Mouse (Mus musculus): ENCODE results near the gene Ptgir. TPM values are rescaled to one million over a fixed set of nuclear protein-coding genes. Genes with fewer than 3 reads are reported as not detected.
A peak's percentile ranks its signal among the peaks of the same experiment; 100 is the strongest.
"Not testable (repeated sequence)": the region's sequence is repeated elsewhere in the genome, so short reads cannot be mapped to it uniquely, and the experiment has no call there.

Gene Ptgir
- polyA plus RNA-seq, 1 experiment from 2014 or later: 2.4 TPM

- 5% methylated on average over 53 of the region's 53 CpGs for WGBS
- ATAC-seq (ENCODE audit: borderline replicate concordance, extremely low read depth, low FRiP score, low TSS enrichment): no peak
- H3K9ac ChIP-seq: peak overlapping the region; percentile 17; the same call in 1 of the 2 replicates
These were observed 40.4 kb downstream of the Ptgir start for GRCm38 (mm10) chr7:16946441-16947348.

GRCm38 (mm10) chr7:16947349-16947895 lies 41.1 kb downstream of the Ptgir start:
- no peak overlapping the region for H3K9ac ChIP-seq
- 11% methylated on average over 21 of the region's 22 CpGs for WGBS
- H3K27ac ChIP-seq: 0 out of 2 replicates have a peak overlapping the region, but pooled peaks have one; percentile 44
- peaks cover 66% of the 10 kb centered on the region for H3K4me1 ChIP-seq
- peak overlapping the region; percentile 31 for H3K4me3 ChIP-seq
- H3K9me3 ChIP-seq: no peaks in the 10 kb centered on the region
- peak overlapping the region; percentile 65 for H3K4me2 ChIP-seq
- peaks cover 52% of the 10 kb centered on the region for H3K27me3 ChIP-seq
- no peak for ATAC-seq (ENCODE audit: borderline replicate concordance, extremely low read depth, low FRiP score, low TSS enrichment)
- H3K36me3 ChIP-seq: no peaks in the 10 kb centered on the region

More at GRCm38 (mm10) chr7:16946441-16947348, 40.4 kb downstream of the Ptgir start:
- no peaks in the 10 kb centered on the region for H3K36me3 ChIP-seq
- peak overlapping the region; percentile 31 for H3K4me3 ChIP-seq
- no peaks in the 10 kb centered on the region for H3K9me3 ChIP-seq
- H3K27me3 ChIP-seq: peaks cover 52% of the 10 kb centered on the region
- peaks cover 66% of the 10 kb centered on the region for H3K4me1 ChIP-seq
- H3K27ac ChIP-seq: 0 out of 2 replicates have a peak overlapping the region, but pooled peaks have one; percentile 8
- H3K4me2 ChIP-seq: peak overlapping the region; percentile 65

- peaks cover 52% of the 10 kb centered on the region for H3K27me3 ChIP-seq
- ATAC-seq (ENCODE audit: borderline replicate concordance, extremely low read depth, low FRiP score, low TSS enrichment): peak; percentile 28; the same call in 1 of the 2 replicates
- H3K4me1 ChIP-seq: peaks cover 66% of the 10 kb centered on the region
- WGBS: under 1% methylated on average over 4 of the region's 4 CpGs
- no peaks in the 10 kb centered on the region for H3K9me3 ChIP-seq
- H3K27ac ChIP-seq: peak overlapping the region; percentile 44; the same call in 1 of the 2 replicates
- peak overlapping the region; percentile 65 for H3K4me2 ChIP-seq
- H3K36me3 ChIP-seq: no peaks in the 10 kb centered on the region
- no peak overlapping the region for H3K9ac ChIP-seq
- H3K4me3 ChIP-seq: peak overlapping the region; percentile 31; the same call in 1 of the 2 replicates
These were observed 41.7 kb downstream of the Ptgir start for GRCm38 (mm10) chr7:16947959-16948361.

DNA sequence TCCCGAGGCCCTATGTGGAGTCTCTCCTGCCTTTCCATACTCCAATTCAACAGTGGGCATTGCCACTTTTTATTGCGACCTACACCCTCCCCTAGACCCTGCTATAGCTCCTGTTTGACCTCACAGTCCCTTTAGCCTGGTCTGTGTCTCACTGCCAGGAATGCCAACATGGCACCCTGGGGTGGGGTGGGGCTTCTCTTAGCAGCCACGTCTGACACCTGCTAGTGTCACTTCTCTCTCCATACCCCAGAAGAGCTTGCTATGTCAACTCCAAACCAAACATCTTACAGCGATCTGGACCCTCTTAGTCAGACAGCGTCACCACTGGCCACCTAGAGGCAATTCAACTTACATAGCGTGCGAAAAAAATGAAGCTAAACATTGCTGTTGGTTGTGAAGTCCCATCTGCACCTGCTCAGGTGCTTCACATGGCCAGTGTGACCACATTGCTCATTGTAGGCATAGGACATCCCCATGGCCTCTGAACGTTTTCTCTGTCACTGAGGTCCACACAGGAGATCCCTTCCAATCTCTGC lies 42.7 kb downstream of the Ptgir start:
- H3K9me3 ChIP-seq: no peaks in the 10 kb centered on the region
- WGBS: 55% methylated on average over 8 of the region's 8 CpGs
- ATAC-seq (ENCODE audit: borderline replicate concordance, extremely low read depth, low FRiP score, low TSS enrichment): no peak
- H3K9ac ChIP-seq: 0 out of 2 replicates have a peak overlapping the region, but pooled peaks have one; percentile 0
- no peaks in the 10 kb centered on the region for H3K36me3 ChIP-seq
- no peak overlapping the region for H3K4me2 ChIP-seq
- H3K27me3 ChIP-seq: peaks cover 52% of the 10 kb centered on the region
- peaks cover 63% of the 10 kb centered on the region for H3K4me1 ChIP-seq
- H3K4me3 ChIP-seq: no peak overlapping the region
- no peak overlapping the region for H3K27ac ChIP-seq

GRCm38 (mm10) chr7:16949908-16950841 lies 43.9 kb downstream of the Ptgir start:
- Histone ChIP-seq H3K36me3 (no peaks in the 10 kb centered on the region), H3K9me3 (no peaks in the 10 kb centered on the region), H3K4me1 (peaks cover 54% of the 10 kb centered on the region), H3K4me2 (peak overlapping the region; percentile 61), H3K27ac (no peak overlapping the region), H3K4me3 (peak overlapping the region; percentile 29), H3K27me3 (peaks cover 45% of the 10 kb centered on the region), H3K9ac (peak overlapping the region; percentile 29; the same call in 1 of the 2 replicates)
- peak; percentile 27; the same call in 1 of the 2 replicates for ATAC-seq (ENCODE audit: borderline replicate concordance, extremely low read depth, low FRiP score, low TSS enrichment)
- WGBS: 10% methylated on average over 28 of the region's 29 CpGs

- WGBS: 20% methylated on average over 18 of the region's 18 CpGs
- no peak overlapping the region for H3K27ac ChIP-seq
- peaks cover 37% of the 10 kb centered on the region for H3K27me3 ChIP-seq
- H3K9ac ChIP-seq: no peak overlapping the region
- no peak overlapping the region for H3K4me3 ChIP-seq
- H3K4me1 ChIP-seq: peaks cover 45% of the 10 kb centered on the region
- H3K36me3 ChIP-seq: no peaks in the 10 kb centered on the region
- peak; percentile 66; the same call in 1 of the 2 replicates for ATAC-seq (ENCODE audit: borderline replicate concordance, extremely low read depth, low FRiP score, low TSS enrichment)
- peak overlapping the region; percentile 33; the same call in 1 of the 2 replicates for H3K4me2 ChIP-seq
- H3K9me3 ChIP-seq: no peaks in the 10 kb centered on the region
These were observed 44.8 kb downstream of the Ptgir start for GRCm38 (mm10) chr7:16950861-16951635.

DNA sequence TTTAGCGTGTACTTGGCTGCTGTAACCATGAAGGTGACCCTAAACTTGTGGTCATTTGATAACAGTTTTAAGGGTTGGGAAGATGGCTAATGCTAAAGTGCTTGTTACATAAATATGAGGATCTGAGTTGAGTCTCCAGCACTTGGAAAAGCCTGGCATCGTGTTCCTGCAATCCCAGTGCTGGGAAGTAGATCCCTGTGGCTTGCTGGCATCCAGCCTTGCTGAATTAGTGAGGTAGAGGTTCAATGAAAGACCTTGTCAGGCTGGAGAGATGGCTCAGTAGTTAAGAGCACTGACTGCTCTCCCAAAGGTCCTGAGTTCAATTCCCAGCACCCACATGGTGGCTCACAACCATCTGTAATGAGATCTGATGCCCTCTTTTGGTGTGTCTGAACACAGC lies 47.5 kb downstream of the Ptgir start:
- peaks cover 18% of the 10 kb centered on the region for H3K4me1 ChIP-seq
- not testable (repeated sequence) for H3K36me3 ChIP-seq; H3K4me2 ChIP-seq; H3K9me3 ChIP-seq; H3K9ac ChIP-seq; ATAC-seq (ENCODE audit: borderline replicate concordance, extremely low read depth, low FRiP score, low TSS enrichment); H3K4me3 ChIP-seq; H3K27ac ChIP-seq
- 55% methylated on average over 2 of the region's 2 CpGs for WGBS
- peaks cover 13% of the 10 kb centered on the region for H3K27me3 ChIP-seq

DNA sequence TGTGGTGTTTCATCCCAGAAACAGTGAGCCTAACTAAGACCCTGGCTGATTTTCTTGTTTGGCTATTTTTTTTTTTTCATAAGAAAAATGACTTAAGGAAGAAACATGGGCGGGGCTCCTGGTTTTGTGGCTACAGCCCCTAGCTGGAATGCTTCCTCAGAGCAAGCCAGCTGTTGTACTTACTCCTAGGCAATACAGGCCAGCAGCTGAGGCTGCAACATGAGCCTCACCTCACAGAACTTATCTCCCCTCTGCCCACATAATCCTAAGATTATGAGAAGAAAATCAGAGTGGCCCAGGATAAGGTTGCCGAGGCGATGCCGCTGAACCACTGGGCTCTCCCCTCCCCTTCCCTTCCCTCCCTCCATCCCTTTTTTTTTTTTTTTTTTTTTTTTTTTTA lies 49.4 kb downstream of the Ptgir start:
- H3K9me3 ChIP-seq: no peaks in the 10 kb centered on the region
- no peaks in the 10 kb centered on the region for H3K36me3 ChIP-seq
- peaks cover 3% of the 10 kb centered on the region; the same call in 1 of the 2 replicates for H3K4me1 ChIP-seq
- no peak overlapping the region for H3K27ac ChIP-seq
- WGBS: 70% methylated on average over 4 of the region's 4 CpGs
- ATAC-seq (ENCODE audit: borderline replicate concordance, extremely low read depth, low FRiP score, low TSS enrichment): no peak
- H3K4me3 ChIP-seq: no peak overlapping the region
- H3K27me3 ChIP-seq: no peaks in the 10 kb centered on the region; the same call in 1 of the 2 replicates
- H3K4me2 ChIP-seq: no peak overlapping the region
- H3K9ac ChIP-seq: no peak overlapping the region

GRCm38 (mm10) chr7:16956410-16957265 lies 50.3 kb downstream of the Ptgir start:
- no peak for ATAC-seq (ENCODE audit: borderline replicate concordance, extremely low read depth, low FRiP score, low TSS enrichment)
- no peaks in the 10 kb centered on the region for H3K36me3 ChIP-seq
- no peak overlapping the region for H3K27ac ChIP-seq
- WGBS: 62% methylated on average over 15 of the region's 15 CpGs
- no peak overlapping the region for H3K9ac ChIP-seq
- no peaks in the 10 kb centered on the region for H3K4me1 ChIP-seq
- H3K9me3 ChIP-seq: no peaks in the 10 kb centered on the region
- H3K4me3 ChIP-seq: no peak overlapping the region
- H3K4me2 ChIP-seq: no peak overlapping the region
- H3K27me3 ChIP-seq: no peaks in the 10 kb centered on the region; the same call in 1 of the 2 replicates

Data from lung, embryonic 15.5 days (tissue).